Mouse (Mus musculus) cortical plate, adult 2 months (tissue): Measurements from ENCODE around the gene Supt4a.

Experiments used
- CTCF ChIP-seq: fragments of 200-500 bp; IDR thresholded peaks from 2 replicates; pipeline ENCODE4 v1.5.1; 2011; ENCODE audit warnings: mild to moderate bottlenecking, control low read depth, low read length; ENCODE audit not compliant: insufficient read depth; ENCODE audit errors: extremely low read depth
- POLR2A ChIP-seq: fragments of 200-500 bp; IDR thresholded peaks from 2 replicates; pipeline ENCODE4 v1.6.1; 2011; ENCODE audit warnings: mild to moderate bottlenecking, low read length, control low read depth; ENCODE audit not compliant: insufficient read depth; ENCODE audit errors: extremely low read depth

- TF ChIP-seq POLR2A = no peak
- no peak for TF ChIP-seq CTCF
Observed at GRCm38 (mm10) chr11:87751031-87751430, 13.7 kb downstream of the Supt4a start.
